Mouse (Mus musculus): ENCODE measurements around the gene Ints3. TPM values are rescaled to one million over a fixed set of nuclear protein-coding genes. Genes with fewer than 3 reads are reported as not detected.

Gene Ints3
- total and polyA plus RNA-seq, 2 experiments from 2014 or later, result 22.3 to 61.8 TPM

- H3K4me1 ChIP-seq (ENCODE audit: insufficient read depth, low read length), result no peaks in the 10 kb centered on the region
- DNase-seq (ENCODE audit: low spot score), result no peak
- whole genome bisulfite sequencing, result 81% methylated on average over 7 of the region's 7 CpGs
Observed at GRCm38 (mm10) chr3:90371857-90372256, 61.6 kb downstream of the Ints3 start.

GRCm38 (mm10) chr3:90369041-90369440 is 64.4 kb downstream of the Ints3 start:
- H3K27ac ChIP-seq (ENCODE audit: low read depth, low read length), result no peak overlapping the region
- H3K4me2 ChIP-seq (ENCODE audit: low read depth, low read length, poor library complexity, severe bottlenecking), result no peak overlapping the region
- TF ChIP-seq CTCF (IDR thresholded peaks at IDR 0.05), result no peak
- no peak overlapping the region for H3K4me3 ChIP-seq (ENCODE audit: low read depth, low read length)
- ATAC-seq (ENCODE audit: low FRiP score), result no peak
- H3K27me3 ChIP-seq (ENCODE audit: insufficient read depth, low read length), result no peaks in the 10 kb centered on the region
- H3K9ac ChIP-seq (replicated peaks; ENCODE audit: low read length, poor library complexity, severe bottlenecking), result no peak overlapping the region
- H3K9me3 ChIP-seq (ENCODE audit: low read length), result no peaks in the 10 kb centered on the region
- H3K4me1 ChIP-seq (ENCODE audit: insufficient read depth, low read length), result no peaks in the 10 kb centered on the region
- H3K36me3 ChIP-seq (ENCODE audit: insufficient read depth, low read length), result no peaks in the 10 kb centered on the region
- DNase-seq (ENCODE audit: low spot score), result no peak
- 9% methylated on average over 2 of the region's 2 CpGs for WGBS

More at GRCm38 (mm10) chr3:90371857-90372256, 61.6 kb downstream of the Ints3 start:
- no peak overlapping the region for H3K4me3 ChIP-seq (ENCODE audit: low read depth, low read length)
- no peak for TF ChIP-seq CTCF (IDR thresholded peaks at IDR 0.05)
- no peaks in the 10 kb centered on the region for H3K27me3 ChIP-seq (ENCODE audit: insufficient read depth, low read length)
- H3K4me2 ChIP-seq (ENCODE audit: low read depth, low read length, poor library complexity, severe bottlenecking), result no peak overlapping the region
- H3K36me3 ChIP-seq (ENCODE audit: insufficient read depth, low read length), result no peaks in the 10 kb centered on the region
- no peak overlapping the region for H3K9ac ChIP-seq (replicated peaks; ENCODE audit: low read length, poor library complexity, severe bottlenecking)
- no peak for ATAC-seq (ENCODE audit: low FRiP score)
- H3K9me3 ChIP-seq (ENCODE audit: low read length), result no peaks in the 10 kb centered on the region
- H3K27ac ChIP-seq (ENCODE audit: low read depth, low read length), result no peak overlapping the region

GRCm38 (mm10) chr3:90367001-90367632 is 66.3 kb downstream of the Ints3 start:
- H3K4me2 ChIP-seq (ENCODE audit: low read depth, low read length, poor library complexity, severe bottlenecking), result no peak overlapping the region
- no peak overlapping the region for H3K9ac ChIP-seq (replicated peaks; ENCODE audit: low read length, poor library complexity, severe bottlenecking)
- H3K9me3 ChIP-seq (ENCODE audit: low read length), result no peaks in the 10 kb centered on the region
- H3K36me3 ChIP-seq (ENCODE audit: insufficient read depth, low read length), result 0 out of 2 replicates have a peak, but pooled peaks cover 3% of the 10 kb centered on the region
- ATAC-seq (ENCODE audit: low FRiP score) (no peak), DNase-seq (ENCODE audit: low spot score) (no peak)
- no peak overlapping the region for H3K4me3 ChIP-seq (ENCODE audit: low read depth, low read length)
- TF ChIP-seq CTCF (IDR thresholded peaks at IDR 0.05), result no peak
- no peak overlapping the region for H3K27ac ChIP-seq (ENCODE audit: low read depth, low read length)
- WGBS, result 91% methylated on average over 5 of the region's 5 CpGs
- no peaks in the 10 kb centered on the region for H3K27me3 ChIP-seq (ENCODE audit: insufficient read depth, low read length)
- H3K4me1 ChIP-seq (ENCODE audit: insufficient read depth, low read length), result no peaks in the 10 kb centered on the region

GRCm38 (mm10) chr3:90362346-90362745 is 71.1 kb downstream of the Ints3 start:
- no peaks in the 10 kb centered on the region for H3K4me1 ChIP-seq (ENCODE audit: insufficient read depth, low read length)
- no peak overlapping the region for H3K27ac ChIP-seq (ENCODE audit: low read depth, low read length)
- 85% methylated on average over 2 of the region's 2 CpGs for WGBS
- no peaks in the 10 kb centered on the region for H3K9me3 ChIP-seq (ENCODE audit: low read length)
- ATAC-seq (ENCODE audit: low FRiP score) (no peak), DNase-seq (ENCODE audit: low spot score) (no peak)
- no peak overlapping the region for H3K4me2 ChIP-seq (ENCODE audit: low read depth, low read length, poor library complexity, severe bottlenecking)
- peaks cover 19% of the 10 kb centered on the region for H3K36me3 ChIP-seq (ENCODE audit: insufficient read depth, low read length)
- no peak for TF ChIP-seq CTCF (IDR thresholded peaks at IDR 0.05)
- H3K27me3 ChIP-seq (ENCODE audit: insufficient read depth, low read length), result no peaks in the 10 kb centered on the region
- no peak overlapping the region for H3K9ac ChIP-seq (replicated peaks; ENCODE audit: low read length, poor library complexity, severe bottlenecking)
- no peak overlapping the region for H3K4me3 ChIP-seq (ENCODE audit: low read depth, low read length)

- no peak overlapping the region for H3K4me3 ChIP-seq (ENCODE audit: low read depth, low read length)
- TF ChIP-seq CTCF (IDR thresholded peaks at IDR 0.05), result no peak
- H3K27ac ChIP-seq (ENCODE audit: low read depth, low read length), result no peak overlapping the region
- no peak overlapping the region for H3K4me2 ChIP-seq (ENCODE audit: low read depth, low read length, poor library complexity, severe bottlenecking)
- no peak for ATAC-seq (ENCODE audit: low FRiP score)
- no peak for DNase-seq (ENCODE audit: low spot score)
- peaks cover 24% of the 10 kb centered on the region for H3K36me3 ChIP-seq (ENCODE audit: insufficient read depth, low read length)
- no peaks in the 10 kb centered on the region for H3K27me3 ChIP-seq (ENCODE audit: insufficient read depth, low read length)
- H3K4me1 ChIP-seq (ENCODE audit: insufficient read depth, low read length), result no peaks in the 10 kb centered on the region
- no peaks in the 10 kb centered on the region for H3K9me3 ChIP-seq (ENCODE audit: low read length)
- no peak overlapping the region for H3K9ac ChIP-seq (replicated peaks; ENCODE audit: low read length, poor library complexity, severe bottlenecking)
- 74% methylated on average over 4 of the region's 4 CpGs for WGBS
Observed at GRCm38 (mm10) chr3:90361476-90361875, 71.9 kb downstream of the Ints3 start.

GRCm38 (mm10) chr3:90359230-90359629 is 74.2 kb downstream of the Ints3 start:
- Histone ChIP-seq H3K9me3 (ENCODE audit: low read length) (no peaks in the 10 kb centered on the region), H3K36me3 (ENCODE audit: insufficient read depth, low read length) (peaks cover 42% of the 10 kb centered on the region), H3K9ac (replicated peaks; ENCODE audit: low read length, poor library complexity, severe bottlenecking) (no peak overlapping the region), H3K4me3 (ENCODE audit: low read depth, low read length) (no peak overlapping the region), H3K27ac (ENCODE audit: low read depth, low read length) (no peak overlapping the region), H3K27me3 (ENCODE audit: insufficient read depth, low read length) (no peaks in the 10 kb centered on the region), H3K4me1 (ENCODE audit: insufficient read depth, low read length) (no peaks in the 10 kb centered on the region), H3K4me2 (ENCODE audit: low read depth, low read length, poor library complexity, severe bottlenecking) (no peak overlapping the region)
- no peak for TF ChIP-seq CTCF (IDR thresholded peaks at IDR 0.05)
- ATAC-seq (ENCODE audit: low FRiP score), result no peak
- 92% methylated on average over 1 of the region's 1 CpGs for WGBS
- DNase-seq (ENCODE audit: low spot score), result no peak

All from midbrain, postnatal 0 days (tissue).